Mouse (Mus musculus): ENCODE results near the gene Nr1h2. TPM values are rescaled to one million over a fixed set of nuclear protein-coding genes. Genes with fewer than 3 reads are reported as not detected.

Gene Nr1h2
- polyA plus RNA-seq, 2 experiments: 63.8 to 88.9 TPM

- Histone ChIP-seq H3K9ac (ENCODE audit: low read depth, low read length, severe bottlenecking) (no peak overlapping the region), H3K4me3 (replicated peaks; ENCODE audit: low read length) (no peak overlapping the region), H3K27ac (replicated peaks; ENCODE audit: low read depth, low read length) (no peak overlapping the region), H3K4me1 (ENCODE audit: control insufficient read depth, insufficient read depth, low read length) (peaks cover 8% of the 10 kb centered on the region; the same call in 1 of the 2 replicates), H3K27me3 (ENCODE audit: control insufficient read depth, insufficient read depth, low read length) (peaks cover 41% of the 10 kb centered on the region), H3K9me3 (ENCODE audit: control insufficient read depth, low read length) (no peaks in the 10 kb centered on the region), H3K4me2 (replicated peaks; ENCODE audit: low read depth, low read length, severe bottlenecking) (peak overlapping the region; percentile 10; the same call in 1 of the 2 replicates), H3K36me3 (ENCODE audit: control insufficient read depth, insufficient read depth, low read length) (no peaks in the 10 kb centered on the region)
- TF ChIP-seq POLR2A (IDR thresholded peaks at IDR 0.05; ENCODE audit: borderline replicate concordance, extremely low read depth, insufficient read depth, insufficient read length): no peak
- DNase-seq (ENCODE audit: low spot score) (no peak), ATAC-seq (ENCODE audit: low FRiP score, low read depth) (no peak)
- WGBS: 68% methylated on average over 6 of the region's 6 CpGs
Observed at GRCm38 (mm10) chr7:44594291-44594690, 40.5 kb upstream of the Nr1h2 start.

- 3% methylated on average over 22 of the region's 22 CpGs for WGBS
Observed at GRCm38 (mm10) chr7:44593775-44594174, 40.0 kb upstream of the Nr1h2 start.

GRCm38 (mm10) chr7:44593051-44593450 lies 39.3 kb upstream of the Nr1h2 start:
- no peak for TF ChIP-seq POLR2A (IDR thresholded peaks at IDR 0.05; ENCODE audit: borderline replicate concordance, extremely low read depth, insufficient read depth, insufficient read length)
- 1% methylated on average over 15 of the region's 15 CpGs for WGBS
- Histone ChIP-seq H3K9ac (ENCODE audit: low read depth, low read length, severe bottlenecking) (no peak overlapping the region), H3K27ac (replicated peaks; ENCODE audit: low read depth, low read length) (no peak overlapping the region), H3K4me3 (replicated peaks; ENCODE audit: low read length) (no peak overlapping the region), H3K27me3 (ENCODE audit: control insufficient read depth, insufficient read depth, low read length) (peaks cover 54% of the 10 kb centered on the region), H3K36me3 (ENCODE audit: control insufficient read depth, insufficient read depth, low read length) (no peaks in the 10 kb centered on the region), H3K4me1 (ENCODE audit: control insufficient read depth, insufficient read depth, low read length) (peaks cover 12% of the 10 kb centered on the region; the same call in 1 of the 2 replicates), H3K4me2 (replicated peaks; ENCODE audit: low read depth, low read length, severe bottlenecking) (no peak overlapping the region), H3K9me3 (ENCODE audit: control insufficient read depth, low read length) (no peaks in the 10 kb centered on the region)
- no peak for DNase-seq (ENCODE audit: low spot score)
- no peak for ATAC-seq (ENCODE audit: low FRiP score, low read depth)

More at GRCm38 (mm10) chr7:44593775-44594174, 40.0 kb upstream of the Nr1h2 start:
- Histone ChIP-seq H3K9me3 (ENCODE audit: control insufficient read depth, low read length) (no peaks in the 10 kb centered on the region), H3K4me3 (replicated peaks; ENCODE audit: low read length) (0 out of 2 replicates have a peak overlapping the region, but pooled peaks have one; percentile 2), H3K27me3 (ENCODE audit: control insufficient read depth, insufficient read depth, low read length) (peaks cover 47% of the 10 kb centered on the region), H3K9ac (ENCODE audit: low read depth, low read length, severe bottlenecking) (no peak overlapping the region; the same call in 1 of the 2 replicates), H3K4me1 (ENCODE audit: control insufficient read depth, insufficient read depth, low read length) (peaks cover 8% of the 10 kb centered on the region; the same call in 1 of the 2 replicates), H3K27ac (replicated peaks; ENCODE audit: low read depth, low read length) (no peak overlapping the region), H3K36me3 (ENCODE audit: control insufficient read depth, insufficient read depth, low read length) (no peaks in the 10 kb centered on the region), H3K4me2 (replicated peaks; ENCODE audit: low read depth, low read length, severe bottlenecking) (peak overlapping the region; percentile 10; the same call in 1 of the 2 replicates)
- ATAC-seq (ENCODE audit: low FRiP score, low read depth) (0 out of 2 replicates have a peak, but pooled peaks have one; percentile 17), DNase-seq (ENCODE audit: low spot score) (peak; percentile 79)
- TF ChIP-seq POLR2A (IDR thresholded peaks at IDR 0.05; ENCODE audit: borderline replicate concordance, extremely low read depth, insufficient read depth, insufficient read length): no peak

GRCm38 (mm10) chr7:44591348-44592116 lies 37.8 kb upstream of the Nr1h2 start:
- Histone ChIP-seq H3K4me1 (ENCODE audit: control insufficient read depth, insufficient read depth, low read length) (peaks cover 17% of the 10 kb centered on the region; the same call in 1 of the 2 replicates), H3K9ac (ENCODE audit: low read depth, low read length, severe bottlenecking) (peak overlapping the region; percentile 38; the same call in 1 of the 2 replicates), H3K27me3 (ENCODE audit: control insufficient read depth, insufficient read depth, low read length) (peaks cover 69% of the 10 kb centered on the region), H3K9me3 (ENCODE audit: control insufficient read depth, low read length) (no peaks in the 10 kb centered on the region), H3K4me3 (replicated peaks; ENCODE audit: low read length) (peak overlapping the region; percentile 47), H3K27ac (replicated peaks; ENCODE audit: low read depth, low read length) (no peak overlapping the region), H3K36me3 (ENCODE audit: control insufficient read depth, insufficient read depth, low read length) (no peaks in the 10 kb centered on the region), H3K4me2 (replicated peaks; ENCODE audit: low read depth, low read length, severe bottlenecking) (peak overlapping the region; percentile 99)
- ATAC-seq (ENCODE audit: low FRiP score, low read depth) (no peak), DNase-seq (ENCODE audit: low spot score) (no peak)
- 2% methylated on average over 34 of the region's 60 CpGs for WGBS
- no peak for TF ChIP-seq POLR2A (IDR thresholded peaks at IDR 0.05; ENCODE audit: borderline replicate concordance, extremely low read depth, insufficient read depth, insufficient read length)

- no peaks in the 10 kb centered on the region for H3K9me3 ChIP-seq (ENCODE audit: control insufficient read depth, low read length)
- ATAC-seq (ENCODE audit: low FRiP score, low read depth) (peak; percentile 95), DNase-seq (ENCODE audit: low spot score) (peak; percentile 93)
- under 1% methylated on average over 60 of the region's 80 CpGs for WGBS
- peaks cover 78% of the 10 kb centered on the region for H3K27me3 ChIP-seq (ENCODE audit: control insufficient read depth, insufficient read depth, low read length)
- H3K9ac ChIP-seq (ENCODE audit: low read depth, low read length, severe bottlenecking): peak within 1 kb of the TSS; percentile 38; the same call in 1 of the 2 replicates
- peaks cover 18% of the 10 kb centered on the region; the same call in 1 of the 2 replicates for H3K4me1 ChIP-seq (ENCODE audit: control insufficient read depth, insufficient read depth, low read length)
- H3K4me3 ChIP-seq (replicated peaks; ENCODE audit: low read length): peak within 1 kb of the TSS; percentile 47
- H3K27ac ChIP-seq (replicated peaks; ENCODE audit: low read depth, low read length): no peak within 1 kb of the TSS
- peak within 1 kb of the TSS; percentile 99 for H3K4me2 ChIP-seq (replicated peaks; ENCODE audit: low read depth, low read length, severe bottlenecking)
- no peak for TF ChIP-seq POLR2A (IDR thresholded peaks at IDR 0.05; ENCODE audit: borderline replicate concordance, extremely low read depth, insufficient read depth, insufficient read length)
- H3K36me3 ChIP-seq (ENCODE audit: control insufficient read depth, insufficient read depth, low read length): no peaks in the 10 kb centered on the region
Observed at GRCm38 (mm10) chr7:44590402-44591347, 36.9 kb upstream of the Nr1h2 start, which contains the start of gene Kcnc3. Gene Kcnc3 (plus strand): TSS chr7:44590664.

All from limb, embryonic 14.5 days (tissue).